Mouse (Mus musculus) bone marrow, adult 2 months (tissue): ENCODE measurements around the gene Gm49345. TPM values are rescaled to one million over a fixed set of nuclear protein-coding genes. Genes with fewer than 3 reads are reported as not detected.
A peak's percentile ranks its signal among the peaks of the same experiment; 100 is the strongest.
"Not testable (repeated sequence)": the region's sequence is repeated elsewhere in the genome, so short reads cannot be mapped to it uniquely, and the experiment has no call there.

ENCODE experiments used
- H3K27ac ChIP-seq: fragments of 200-500 bp; 2 replicates; pipeline ENCODE4 v1.5.1; 2012; ENCODE audit warnings: low read depth, mild to moderate bottlenecking, control low read depth, inconsistent platforms, low read length; ENCODE audit not compliant: control insufficient read depth, poor library complexity, insufficient read depth
- H3K4me1 ChIP-seq: fragments of 200-500 bp; 2 replicates; pipeline ENCODE4 v1.6.1; 2011; ENCODE audit warnings: low read length; ENCODE audit not compliant: control insufficient read depth, insufficient read depth
- H3K4me3 ChIP-seq: fragments of 200-500 bp; replicated peaks from 2 replicates; pipeline ENCODE3; 2011; ENCODE audit warnings: mild to moderate bottlenecking, low read depth, low read length, control low read depth; ENCODE audit not compliant: control insufficient read depth
- CTCF ChIP-seq: fragments of 200-500 bp; IDR thresholded peaks from 2 replicates; pipeline ENCODE4 v1.5.1; 2011; ENCODE audit warnings: low read length, control low read depth; ENCODE audit not compliant: control insufficient read depth, insufficient read depth
- POLR2A ChIP-seq: fragments of 200-500 bp; IDR thresholded peaks from 2 replicates; pipeline ENCODE4 v1.6.1; 2011; ENCODE audit warnings: low read depth, mild to moderate bottlenecking, control low read depth, low read length, borderline replicate concordance; ENCODE audit not compliant: control insufficient read depth
- WGBS: fragments of 180-500 bp; shearing (Covaris S2); methylation state at CpG from one replicate; pipeline ENCODE4 v1.1.7; 2018; 5-methylcytosine and 5-hydroxymethylcytosine counted together
- polyA plus RNA-seq: library from polyadenylated mRNA; stranded (reverse); fragments of >200 nt; gene quantifications from 2 replicates; pipeline ENCODE4 v1.2.4, GENCODE M21; 2011; ENCODE audit warnings: low replicate concordance; ENCODE audit not compliant: missing spikeins, insufficient read depth, insufficient read length

Gene Gm49345
- polyA plus RNA-seq = not detected in 2 replicates

- 1% methylated on average over 19 of the region's 19 CpGs for WGBS
- peak; percentile 16; the same call in 1 of the 2 replicates for TF ChIP-seq CTCF
- peak; percentile 37; the same call in 1 of the 2 replicates for TF ChIP-seq POLR2A
- H3K4me3 ChIP-seq = peak within 1 kb of the TSS; percentile 90
- H3K4me1 ChIP-seq = no peaks in the 10 kb centered on the region; the same call in 1 of the 2 replicates
- H3K27ac ChIP-seq = peak within 1 kb of the TSS; percentile 54
Measured at GRCm38 (mm10) chr13:67637294-67638007, at the start of gene Gm49345, which contains the start of gene Zfp729a. TSS of gene Gm49345 (minus strand) at chr13:67637769. TSS of gene Zfp729a (minus strand) at chr13:67637791.

- no peak within 1 kb of the TSS for H3K27ac ChIP-seq
- no peak for TF ChIP-seq POLR2A
- TF ChIP-seq CTCF = no peak
- no peaks in the 10 kb centered on the region for H3K4me1 ChIP-seq
- WGBS = 73% methylated on average over 4 of the region's 4 CpGs
- H3K4me3 ChIP-seq = no peak within 1 kb of the TSS
Measured at GRCm38 (mm10) chr13:67686971-67687370, 49.4 kb upstream of the Gm49345 start, which contains the start of gene Zfp738. TSS of gene Zfp738 (minus strand) at chr13:67687071.

DNA sequence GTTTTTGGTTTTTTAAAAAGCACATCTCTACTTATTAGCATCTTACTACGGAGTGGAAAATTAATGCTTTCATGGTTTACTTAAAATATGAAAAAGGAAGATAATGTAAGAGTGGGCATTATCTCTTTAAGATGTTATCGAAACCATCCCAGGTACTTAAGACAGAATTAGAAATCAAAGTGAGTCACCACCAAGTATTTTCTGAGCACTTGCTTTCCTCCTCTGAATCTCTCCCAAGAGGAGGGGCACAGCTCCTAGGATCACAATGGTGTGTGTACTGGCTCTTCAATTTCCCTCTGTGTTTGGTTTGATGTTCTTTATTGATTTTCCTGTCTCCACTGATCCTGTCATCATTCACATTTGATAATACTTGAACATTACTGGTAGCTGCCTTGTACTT is 46.3 kb upstream of the Gm49345 start:
- H3K4me3 ChIP-seq, H3K4me1 ChIP-seq, H3K27ac ChIP-seq: not testable (repeated sequence)
- 48% methylated on average over 2 of the region's 2 CpGs for WGBS

DNA sequence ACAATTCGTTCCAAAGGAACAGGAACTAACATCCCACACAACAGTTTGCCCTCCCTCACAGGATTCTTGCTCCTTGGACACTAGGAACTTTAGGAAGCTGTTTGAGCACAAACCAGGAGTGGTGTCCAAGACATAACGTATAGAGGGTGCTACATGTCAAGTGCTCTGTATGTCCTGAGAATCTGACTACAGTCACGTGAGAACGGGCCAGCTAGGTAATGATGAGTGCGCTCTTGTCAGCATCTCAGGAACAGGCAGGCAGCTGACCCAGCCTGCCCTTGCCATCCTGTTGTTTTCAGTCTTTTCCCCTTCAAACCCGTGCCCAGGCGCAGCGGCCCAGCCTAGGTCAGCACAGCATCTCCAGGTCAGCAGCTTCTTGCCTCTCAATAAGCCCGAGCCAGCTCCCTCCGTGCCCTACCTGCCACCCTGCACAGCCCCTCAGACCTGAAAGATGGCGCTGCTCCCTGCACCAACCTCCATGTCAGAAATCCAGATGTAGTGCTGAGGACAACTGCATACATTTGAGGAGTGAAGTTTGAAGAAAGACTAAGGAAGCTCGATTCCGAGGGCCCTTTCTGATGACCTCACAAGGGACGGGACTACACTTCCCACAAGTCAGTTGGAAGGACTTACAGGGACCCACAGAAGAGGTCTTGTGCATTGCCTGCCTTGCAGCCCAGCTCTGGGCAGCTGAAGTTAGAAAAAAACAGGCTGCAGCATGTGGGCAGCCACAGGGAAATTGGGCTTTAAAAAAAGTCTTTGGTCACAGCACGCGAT is 45.6 kb upstream of the Gm49345 start:
- WGBS = 3% methylated on average over 16 of the region's 16 CpGs
- Histone ChIP-seq H3K4me3 (peak overlapping the region; percentile 93), H3K27ac (peak overlapping the region; percentile 62)
- not testable (repeated sequence) for H3K4me1 ChIP-seq

- 57% methylated on average over 2 of the region's 2 CpGs for WGBS
- H3K27ac ChIP-seq = no peak overlapping the region
- TF ChIP-seq CTCF = no peak
- no peaks in the 10 kb centered on the region for H3K4me1 ChIP-seq
- no peak overlapping the region for H3K4me3 ChIP-seq
Measured at GRCm38 (mm10) chr13:67674902-67675301, 37.3 kb upstream of the Gm49345 start.

GRCm38 (mm10) chr13:67652496-67652895 is 14.9 kb upstream of the Gm49345 start:
- 54% methylated on average over 3 of the region's 3 CpGs for WGBS
- no peak overlapping the region for H3K4me3 ChIP-seq
- TF ChIP-seq CTCF = no peak
- TF ChIP-seq POLR2A = no peak
- no peak overlapping the region for H3K27ac ChIP-seq
- no peaks in the 10 kb centered on the region for H3K4me1 ChIP-seq

DNA sequence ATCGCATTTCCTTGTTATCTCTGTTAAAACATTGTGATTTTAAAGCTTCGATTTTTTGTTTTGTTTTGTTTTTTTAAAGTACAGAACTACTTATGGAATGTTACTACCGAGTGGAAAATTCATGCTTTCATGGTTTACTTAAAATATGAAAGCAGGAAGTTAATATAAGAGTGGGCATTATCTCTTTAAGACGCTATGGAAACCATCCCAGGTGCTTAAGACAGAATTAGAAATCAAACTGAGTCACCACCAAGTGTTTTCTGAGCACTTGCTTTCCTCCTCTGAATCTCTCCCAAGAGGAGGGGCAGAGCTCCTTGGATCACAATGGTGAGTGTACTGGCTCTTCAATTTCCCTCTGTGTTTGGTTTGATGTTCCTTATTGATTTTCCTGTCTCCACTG is 27.5 kb downstream of the Gm49345 start:
- 62% methylated on average over 4 of the region's 4 CpGs for WGBS
- Histone ChIP-seq H3K27ac (no peak overlapping the region), H3K4me1 (peaks cover 1% of the 10 kb centered on the region), H3K4me3 (no peak overlapping the region)
- TF ChIP-seq POLR2A (no peak), CTCF (no peak)

- H3K4me1 ChIP-seq = peaks cover 1% of the 10 kb centered on the region
- 2% methylated on average over 20 of the region's 20 CpGs for WGBS
- peak within 1 kb of the TSS; percentile 91 for H3K4me3 ChIP-seq
- TF ChIP-seq CTCF (no peak), POLR2A (no peak)
- peak within 1 kb of the TSS; percentile 73 for H3K27ac ChIP-seq
Measured at GRCm38 (mm10) chr13:67609066-67609876, 28.3 kb downstream of the Gm49345 start, which contains the start of gene Zfp729b. TSS of gene Zfp729b (minus strand) at chr13:67609707.
